ENCODE assay signal across 8 mouse cellular contexts in genomic region chr5:43894113-43894512, GRCm38 (mm10). TPM values are rescaled to one million over a fixed set of nuclear protein-coding genes. Genes with fewer than 3 reads are reported as not detected.
A peak's percentile ranks its signal among the peaks of the same experiment; 100 is the strongest.
DNase-seq lines count a peak whose midpoint lies in the region; TF ChIP-seq lines count a peak whose summit lies in the region.

No protein-coding gene starts in this region.

- TF ChIP-seq POLR2A in kidney, adult 2 months (IDR thresholded peaks at IDR 0.05; ENCODE audit: low read depth, low read length): no peak

- no peak overlapping the region for H3K4me3 ChIP-seq in kidney, adult 2 months (ENCODE audit: insufficient read depth, low read depth, low read length)

- 34% methylated on average over 2 of the region's 2 CpGs for WGBS in kidney, adult 2 months

- H3K36me3 ChIP-seq in kidney, adult 2 months (ENCODE audit: control insufficient read depth, insufficient read depth, low read length): no peaks in the 10 kb centered on the region

- H3K27ac ChIP-seq in kidney, adult 2 months (ENCODE audit: insufficient read depth, low read depth, low read length): no peak overlapping the region

- no peaks in the 10 kb centered on the region for H3K4me1 ChIP-seq in kidney, adult 2 months (ENCODE audit: control insufficient read depth, insufficient read depth, low read length)

- peak; percentile 60 for TF ChIP-seq CTCF in kidney, adult 2 months (conservative IDR thresholded peaks at IDR 0.05; ENCODE audit: insufficient read depth, insufficient read length, low read depth, low read length)

- no peaks in the 10 kb centered on the region for H3K27me3 ChIP-seq in kidney, adult 2 months (replicated peaks; ENCODE audit: control insufficient read depth, insufficient read depth, low read length)

- peak; percentile 11 to 32 for DNase-seq in cerebellum, postnatal 10 days
- no peak for DNase-seq in cerebellum, postnatal 4 days (ENCODE audit: low spot score in 2 of 2)
- DNase-seq in spleen, postnatal 36 days (ENCODE audit: low spot score in 2 of 2): peak; percentile 71 to 81
- DNase-seq in spleen, adult 18-20 months: no peak
- DNase-seq in embryo, embryonic 9.5 days (ENCODE audit: extremely low spot score): peak; percentile 49
- DNase-seq in kidney, adult 2 months: peak; percentile 83
- peak; percentile 80 for DNase-seq in lung, postnatal 10 days
- DNase-seq in thymus, postnatal 14 days: peak; percentile 76

RNA-seq across cellular contexts. Expression of gene Gm7879, which starts 18.8 kb away (rescaled TPM):
- polyA plus RNA-seq in kidney, adult 2 months (2012; rRNA removed): 0.47 and 0.50 TPM in 2 replicates

RNA-seq across cellular contexts. Expression of gene Cd38, which starts 25.8 kb away (rescaled TPM):
- 6.1 and 7.9 TPM in 2 replicates for polyA plus RNA-seq in kidney, adult 2 months (2012; rRNA removed)

Comparison
In these comparisons a context has a peak if more than half of its experiments do, and no peak if none do; other contexts are left out.
1. DNase-seq: peak in cerebellum, postnatal 10 days (2 of 2), spleen, postnatal 36 days (2 of 2), embryo, embryonic 9.5 days (single experiment), kidney, adult 2 months (single experiment), lung, postnatal 10 days (single experiment) and thymus, postnatal 14 days (single experiment); none in cerebellum, postnatal 4 days (0 of 2) and spleen, adult 18-20 months (0 of 2).